Mouse (Mus musculus) thymus, postnatal 14 days (tissue): ENCODE data around the gene Pfkfb3.

Source experiments
- DNase-seq: peaks from one replicate; pipeline ENCODE4 v3.0.0; 2021

Gene Pfkfb3

GRCm38 (mm10) chr2:11427596-11427995, 126.3 kb downstream of the Pfkfb3 start:
- DNase-seq: no peak

GRCm38 (mm10) chr2:11426379-11426778, 127.5 kb downstream of the Pfkfb3 start:
- no peak for DNase-seq

DNA sequence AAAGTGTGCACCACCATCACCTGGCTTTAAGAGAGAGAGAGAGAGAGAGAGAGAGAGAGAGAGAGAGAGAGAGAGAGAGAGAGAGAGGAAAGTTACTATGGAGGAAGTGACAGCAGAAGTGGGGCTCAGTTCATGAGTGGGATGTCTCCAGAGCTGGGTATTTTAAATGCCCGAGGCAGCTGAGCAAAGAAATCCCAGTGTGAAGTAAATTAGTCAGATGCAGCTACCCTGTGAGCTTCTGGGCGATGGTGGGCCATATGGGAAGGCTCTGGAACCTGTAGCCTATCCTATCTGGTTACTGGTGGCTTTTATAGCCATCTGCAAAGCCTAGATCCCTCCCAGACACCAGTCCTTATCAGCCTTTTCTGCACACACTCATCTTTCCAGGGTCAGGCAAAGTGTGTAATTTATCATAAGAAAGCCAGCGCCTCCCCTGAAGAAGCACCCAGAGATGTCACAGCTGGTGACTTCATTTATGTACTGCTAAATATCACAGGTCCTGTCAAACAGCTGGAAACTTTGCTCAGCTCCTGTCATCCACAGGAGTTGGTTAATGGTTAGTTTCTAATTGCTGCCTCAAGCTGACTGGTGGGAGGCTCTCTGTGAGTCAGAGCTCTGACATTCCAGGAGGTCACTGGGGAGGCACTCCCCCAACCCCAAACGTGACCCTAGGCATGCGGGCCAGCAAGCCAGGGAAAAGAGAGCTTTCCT, 128.3 kb downstream of the Pfkfb3 start:
- DNase-seq: no peak

- DNase-seq: no peak
These were observed 129.6 kb downstream of the Pfkfb3 start for GRCm38 (mm10) chr2:11424252-11424651.

- no peak for DNase-seq
These were observed 130.5 kb downstream of the Pfkfb3 start for GRCm38 (mm10) chr2:11423421-11423820.

GRCm38 (mm10) chr2:11422384-11422783, 131.5 kb downstream of the Pfkfb3 start:
- DNase-seq: peak; percentile 26
